Mouse (Mus musculus) embryonic fibroblast, embryonic 13.5 days (primary cell): ENCODE data around the gene Dennd6a.

ENCODE experiments used
- CTCF ChIP-seq: IDR thresholded peaks from 2 replicates; pipeline ENCODE4 v1.5.1; 2011; ENCODE audit warnings: mild to moderate bottlenecking, control low read depth, low read length, moderate library complexity, borderline replicate concordance; ENCODE audit not compliant: insufficient read depth
- POLR2A ChIP-seq: IDR thresholded peaks from 2 replicates; pipeline ENCODE4 v1.6.1; 2011; ENCODE audit warnings: low read depth, mild to moderate bottlenecking, control low read depth, low read length, moderate library complexity

- no peak for TF ChIP-seq CTCF
- TF ChIP-seq POLR2A = no peak
Observed at GRCm38 (mm10) chr14:26639251-26639650, 65.6 kb downstream of the Dennd6a start.
